ENCODE assay signal across 8 mouse cellular contexts in genomic region chr1:190927751-190928369, GRCm38 (mm10). TPM values are rescaled to one million over a fixed set of nuclear protein-coding genes. Genes with fewer than 3 reads are reported as not detected.
DNase-seq lines count a peak whose midpoint lies in the region; ATAC-seq and TF ChIP-seq lines count a peak whose summit lies in the region.

No protein-coding gene starts in this region.

- H3K9ac ChIP-seq in forebrain, embryonic 13.5 days: peak overlapping the region; percentile 91
- H3K9ac ChIP-seq in limb, embryonic 13.5 days: peak overlapping the region; percentile 88
- H3K9ac ChIP-seq in midbrain, postnatal 0 days (replicated peaks; ENCODE audit: low read length, poor library complexity, severe bottlenecking): peak overlapping the region; percentile 92

- no peaks in the 10 kb centered on the region for H3K9me3 ChIP-seq in G1E (replicated peaks)
- no peaks in the 10 kb centered on the region for H3K9me3 ChIP-seq in forebrain, embryonic 13.5 days (replicated peaks)
- H3K9me3 ChIP-seq in limb, embryonic 13.5 days: no peaks in the 10 kb centered on the region
- H3K9me3 ChIP-seq in midbrain, postnatal 0 days (ENCODE audit: low read length): no peaks in the 10 kb centered on the region

- DNase-seq in frontal cortex, postnatal 36 days (ENCODE audit: low spot score in 2 of 2): no peak
- peak; percentile 17 for DNase-seq in G1E (ENCODE audit: low spot score)
- DNase-seq in midbrain, postnatal 0 days (ENCODE audit: low spot score): no peak
- DNase-seq in thymus, adult 18-20 months: no peak
- DNase-seq in layer of hippocampus, adult 9-10 months (ENCODE audit: low spot score): no peak

- no peak for TF ChIP-seq CTCF in G1E (IDR thresholded peaks at IDR 0.05; ENCODE audit: low read depth, low read length)
- no peak for TF ChIP-seq CTCF in midbrain, postnatal 0 days (IDR thresholded peaks at IDR 0.05)

- H3K27me3 ChIP-seq in G1E (ENCODE audit: insufficient read depth, low read length): peaks cover 4% of the 10 kb centered on the region
- no peaks in the 10 kb centered on the region for H3K27me3 ChIP-seq in forebrain, embryonic 13.5 days
- H3K27me3 ChIP-seq in limb, embryonic 13.5 days: no peaks in the 10 kb centered on the region
- no peaks in the 10 kb centered on the region for H3K27me3 ChIP-seq in midbrain, postnatal 0 days (ENCODE audit: insufficient read depth, low read length)

- H3K36me3 ChIP-seq in G1E (replicated peaks): peaks cover 16% of the 10 kb centered on the region
- H3K36me3 ChIP-seq in forebrain, embryonic 13.5 days (ENCODE audit: poor library complexity, severe bottlenecking): no peaks in the 10 kb centered on the region
- H3K36me3 ChIP-seq in limb, embryonic 13.5 days: peaks cover 2% of the 10 kb centered on the region
- H3K36me3 ChIP-seq in midbrain, postnatal 0 days (ENCODE audit: insufficient read depth, low read length): no peaks in the 10 kb centered on the region

- peak overlapping the region; percentile 98 for H3K27ac ChIP-seq in forebrain, embryonic 13.5 days
- peak overlapping the region; percentile 98 for H3K27ac ChIP-seq in limb, embryonic 13.5 days
- peak overlapping the region; percentile 99 for H3K27ac ChIP-seq in midbrain, postnatal 0 days (ENCODE audit: low read depth, low read length)

- 22% methylated on average over 16 of the region's 16 CpGs for WGBS in forebrain, embryonic 13.5 days
- 23% methylated on average over 16 of the region's 16 CpGs for WGBS in limb, embryonic 13.5 days
- WGBS in midbrain, postnatal 0 days: 22% methylated on average over 16 of the region's 16 CpGs

- peak; percentile 24 for ATAC-seq in frontal cortex, adult (ENCODE audit: low TSS enrichment)
- peak; percentile 9 for ATAC-seq in G1E (ENCODE audit: extremely low read depth, insufficient number of reproducible peaks, low FRiP score, poor library complexity, severe bottlenecking)
- ATAC-seq in forebrain, embryonic 13.5 days: peak; percentile 38; the same call in 1 of the 2 replicates
- peak; percentile 26 for ATAC-seq in limb, embryonic 13.5 days (ENCODE audit: low FRiP score, low read depth)
- peak; percentile 36 for ATAC-seq in midbrain, postnatal 0 days (ENCODE audit: low FRiP score)

- peaks cover 19% of the 10 kb centered on the region for H3K4me1 ChIP-seq in G1E (ENCODE audit: insufficient read depth, low read depth, low read length)
- H3K4me1 ChIP-seq in forebrain, embryonic 13.5 days: peaks cover 16% of the 10 kb centered on the region
- peaks cover 21% of the 10 kb centered on the region for H3K4me1 ChIP-seq in limb, embryonic 13.5 days
- peaks cover 4% of the 10 kb centered on the region; the same call in 1 of the 2 replicates for H3K4me1 ChIP-seq in midbrain, postnatal 0 days (ENCODE audit: insufficient read depth, low read length)

- H3K4me2 ChIP-seq in forebrain, embryonic 13.5 days: peak overlapping the region; percentile 73
- peak overlapping the region; percentile 69 for H3K4me2 ChIP-seq in limb, embryonic 13.5 days (replicated peaks)
- peak overlapping the region; percentile 66 for H3K4me2 ChIP-seq in midbrain, postnatal 0 days (ENCODE audit: low read depth, low read length, poor library complexity, severe bottlenecking)

- H3K4me3 ChIP-seq in G1E (ENCODE audit: low read depth, low read length): peak overlapping the region; percentile 79
- peak overlapping the region; percentile 76 for H3K4me3 ChIP-seq in forebrain, embryonic 13.5 days
- H3K4me3 ChIP-seq in limb, embryonic 13.5 days: peak overlapping the region; percentile 74
- H3K4me3 ChIP-seq in midbrain, postnatal 0 days (ENCODE audit: low read depth, low read length): peak overlapping the region; percentile 67

RNA-seq across cellular contexts. Expression of gene Angel2, which starts 2.9 kb away (rescaled TPM):
- 37.5 and 43.9 TPM in 2 replicates for total RNA-seq in G1E (2014; fragmentation: Nextera tagmentation)
- 39.0 and 43.5 TPM in 2 replicates for total RNA-seq in G1E (2017)
- polyA plus RNA-seq in G1E (2012): 11.2 and 11.4 TPM in 2 replicates
- polyA plus RNA-seq in forebrain, embryonic 13.5 days (2015; fragmentation: Nextera tagmentation; extraction: Ambion mirVana): 58.8 and 60.2 TPM in 2 replicates
- polyA plus RNA-seq in limb, embryonic 13.5 days (2015; fragmentation: Nextera tagmentation; extraction: Ambion mirVana): 55.1 and 55.3 TPM in 2 replicates
- total RNA-seq in midbrain, postnatal 0 days (2014; rRNA removed): 31.4 and 40.1 TPM in 2 replicates
- polyA plus RNA-seq in midbrain, postnatal 0 days (2015; fragmentation: Nextera tagmentation; extraction: Ambion mirVana): 40.4 and 41.6 TPM in 2 replicates

RNA-seq across cellular contexts. Expression of gene Rps6kc1, which starts 16.3 kb away (rescaled TPM):
- total RNA-seq in G1E (2014; fragmentation: Nextera tagmentation) (12.8 and 16.5 TPM in 2 replicates), G1E (2017) (13.3 and 15.2 TPM in 2 replicates)
- 22.8 and 31.4 TPM in 2 replicates for polyA plus RNA-seq in G1E (2012)
- polyA plus RNA-seq in forebrain, embryonic 13.5 days (2015; fragmentation: Nextera tagmentation; extraction: Ambion mirVana): 20.2 and 22.4 TPM in 2 replicates
- polyA plus RNA-seq in limb, embryonic 13.5 days (2015; fragmentation: Nextera tagmentation; extraction: Ambion mirVana): 17.2 and 17.3 TPM in 2 replicates
- total RNA-seq in midbrain, postnatal 0 days (2014; rRNA removed): 44.7 and 47.9 TPM in 2 replicates
- 26.9 and 28.6 TPM in 2 replicates for polyA plus RNA-seq in midbrain, postnatal 0 days (2015; fragmentation: Nextera tagmentation; extraction: Ambion mirVana)

RNA-seq across cellular contexts. Expression of gene Vash2, which starts 51.2 kb away (rescaled TPM):
- not detected in 2 replicates for total RNA-seq in G1E (2014; fragmentation: Nextera tagmentation)
- 0.06 and 0.22 TPM in 2 replicates for total RNA-seq in G1E (2017)
- not detected in 2 replicates for polyA plus RNA-seq in G1E (2012)
- 57.6 and 62.6 TPM in 2 replicates for polyA plus RNA-seq in forebrain, embryonic 13.5 days (2015; fragmentation: Nextera tagmentation; extraction: Ambion mirVana)
- 64.4 and 72.7 TPM in 2 replicates for polyA plus RNA-seq in limb, embryonic 13.5 days (2015; fragmentation: Nextera tagmentation; extraction: Ambion mirVana)
- 46.1 and 51.2 TPM in 2 replicates for total RNA-seq in midbrain, postnatal 0 days (2014; rRNA removed)
- 48.8 and 49.5 TPM in 2 replicates for polyA plus RNA-seq in midbrain, postnatal 0 days (2015; fragmentation: Nextera tagmentation; extraction: Ambion mirVana)

Comparison
In these comparisons a context has a peak if more than half of its experiments do, and no peak if none do; other contexts are left out.
1. RNA of gene Vash2, which starts 51.2 kb away (polyA plus RNA-seq): 64.4 to 72.7 TPM in limb, embryonic 13.5 days, 57.6 to 62.6 TPM in forebrain, embryonic 13.5 days and 48.8 to 49.5 TPM in midbrain, postnatal 0 days; not detected in G1E; every median in the first group is over 10 times any median in the second.
2. Peak in every context shown above with its lines, with median percentiles within 50 percentile points of each other: ATAC-seq, H3K4me3 ChIP-seq, H3K27ac ChIP-seq, H3K4me2 ChIP-seq and H3K9ac ChIP-seq.